Mouse (Mus musculus) layer of hippocampus, adult 11-12 months (tissue): ENCODE results near the gene Bik.

Source experiments
- DNase-seq: peaks from one replicate; pipeline ENCODE4 v3.0.0; 2022; ENCODE audit warnings: low spot score

The Bik gene

DNA sequence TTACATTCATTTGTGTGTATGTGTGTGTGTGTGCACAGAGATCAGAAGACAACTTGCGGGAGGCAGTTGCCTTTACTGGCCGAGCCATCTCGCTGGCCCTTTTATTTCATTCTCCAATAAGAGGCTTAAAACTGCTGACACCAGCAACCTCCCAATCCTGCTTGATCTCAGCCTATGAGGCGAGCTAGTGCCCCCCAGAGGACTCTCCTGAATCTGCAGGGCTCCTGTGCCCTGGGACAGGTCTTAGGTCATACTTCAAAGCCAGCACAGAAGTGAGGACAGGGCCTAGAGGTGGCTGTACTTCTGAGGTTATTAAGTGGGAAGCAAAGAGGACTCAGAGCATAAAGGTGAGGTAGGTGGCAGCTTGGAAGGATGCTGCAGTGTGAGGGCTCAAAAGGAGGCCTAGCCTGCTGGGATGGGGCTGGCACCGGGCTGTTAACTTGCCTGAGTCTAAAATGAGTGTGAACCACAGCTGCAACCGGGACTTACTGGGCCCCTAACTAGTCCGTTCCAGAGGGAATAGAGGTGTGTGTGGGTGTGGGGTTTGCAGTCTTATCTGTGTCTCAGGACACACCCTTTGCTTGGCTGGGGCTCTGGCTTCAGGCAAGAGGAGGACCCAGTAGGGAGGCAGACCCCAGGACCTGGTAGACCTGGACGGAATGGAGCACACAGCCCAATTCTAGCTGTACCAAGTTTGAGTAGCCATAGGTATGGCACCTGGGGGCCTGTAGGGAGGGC, 56.9 kb downstream of the Bik start:
- no peak for DNase-seq

DNA sequence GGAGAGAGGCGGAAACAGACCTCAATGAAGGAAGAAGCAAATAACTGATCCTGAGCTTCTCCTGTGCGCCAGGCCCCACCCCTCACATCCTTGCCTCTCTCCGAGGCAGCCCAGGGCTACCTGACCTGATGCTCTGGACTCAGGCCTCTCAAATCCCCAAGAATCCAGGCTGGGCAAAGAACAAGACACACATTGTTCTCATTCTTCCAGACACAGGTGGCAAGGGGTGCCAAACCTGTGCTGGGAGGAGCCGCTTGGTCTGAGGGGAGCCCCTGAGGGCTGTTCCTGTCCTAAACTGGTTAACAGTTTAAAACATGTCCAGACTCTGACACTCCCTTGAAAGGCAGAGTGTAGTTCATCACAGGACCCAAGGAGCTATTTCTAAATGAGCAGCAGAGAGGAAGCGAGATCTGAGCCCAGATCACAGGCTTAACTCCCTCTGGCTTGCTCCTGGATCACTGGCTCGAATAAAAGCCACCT, 58.1 kb downstream of the Bik start:
- no peak for DNase-seq

DNA sequence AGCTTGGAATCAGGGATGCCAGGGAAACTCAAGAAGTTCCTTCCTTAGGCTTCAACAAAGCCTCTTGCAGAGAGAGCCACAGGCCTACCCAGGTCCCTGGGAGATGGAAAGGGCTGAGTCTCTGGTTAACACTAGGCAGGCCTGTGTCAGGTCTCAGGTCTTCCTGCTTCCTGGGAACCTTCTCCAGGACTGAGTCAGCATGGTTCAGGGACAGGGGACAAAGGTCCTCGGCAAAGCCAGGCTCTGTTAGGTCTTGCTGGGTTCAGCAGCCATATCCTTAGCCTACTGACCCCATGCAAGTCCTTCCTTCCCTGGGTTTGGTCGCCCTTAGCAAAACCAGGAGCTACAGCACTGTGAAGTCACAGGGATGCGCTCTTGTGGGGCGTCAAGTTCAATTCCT, 64.2 kb downstream of the Bik start:
- DNase-seq, result no peak

DNA sequence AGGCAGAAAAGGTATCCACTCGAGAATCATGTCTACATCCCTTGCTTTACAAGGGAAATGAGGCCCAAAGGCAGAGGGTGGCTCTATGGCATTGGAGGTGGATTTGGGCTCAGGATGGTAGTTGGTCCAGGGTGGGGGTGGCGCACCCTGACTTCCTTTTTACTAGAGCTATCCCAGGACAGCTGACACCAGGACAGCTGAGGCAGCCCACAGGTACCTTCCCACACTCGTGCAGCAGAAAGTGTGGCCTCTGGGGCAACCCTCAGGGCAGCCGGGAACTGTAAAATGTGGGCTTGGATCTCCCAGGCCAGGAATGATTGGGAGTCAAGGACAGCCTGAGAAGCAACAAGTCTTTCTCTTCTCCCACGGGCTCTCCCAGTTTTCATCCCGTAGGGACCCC, 65.1 kb downstream of the Bik start:
- DNase-seq, result no peak

DNA sequence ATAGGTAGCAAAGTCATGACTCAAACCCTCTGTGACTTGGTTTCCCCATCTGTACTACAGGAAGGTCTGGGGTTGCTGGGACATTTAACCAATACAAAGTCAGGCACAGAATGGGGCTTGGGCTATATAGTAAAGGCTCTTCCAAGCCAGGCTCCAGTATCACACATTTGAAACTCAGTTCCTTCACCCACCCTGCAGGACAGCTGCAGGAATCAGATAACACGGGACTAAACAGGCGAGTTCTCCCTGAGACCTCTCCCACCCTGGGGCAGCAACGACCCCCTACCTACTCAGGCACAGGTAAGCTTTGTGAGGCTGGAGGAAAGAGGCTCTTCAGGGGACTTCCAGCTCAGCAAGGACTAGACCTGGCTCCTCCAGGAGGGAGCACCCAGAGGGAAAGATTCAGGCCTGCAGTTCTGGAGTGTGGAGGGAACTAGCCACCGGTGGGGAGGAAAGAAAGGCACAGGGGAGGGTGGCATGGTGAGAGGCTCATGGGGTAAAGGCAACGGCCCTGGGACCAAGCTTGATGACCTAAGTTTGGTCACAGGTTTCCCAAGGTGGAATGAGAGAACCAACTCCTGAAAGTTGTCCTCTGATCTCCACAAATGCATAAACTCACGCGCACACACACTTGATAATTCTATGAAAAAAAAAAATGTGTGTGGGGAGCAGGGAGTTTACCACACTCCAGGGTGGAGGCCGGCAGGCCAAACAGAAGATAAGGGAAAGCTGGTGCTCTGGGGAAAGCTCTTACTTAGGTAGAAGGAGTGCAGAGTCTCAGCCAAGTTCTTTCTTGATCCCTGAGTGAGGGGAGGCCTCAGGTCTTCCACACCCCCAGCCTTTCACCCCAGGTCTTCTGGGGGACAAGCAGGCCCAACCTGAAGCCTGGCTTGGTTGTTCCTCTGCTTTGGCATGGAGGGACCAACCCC, 65.9 kb downstream of the Bik start:
- DNase-seq, result no peak

DNA sequence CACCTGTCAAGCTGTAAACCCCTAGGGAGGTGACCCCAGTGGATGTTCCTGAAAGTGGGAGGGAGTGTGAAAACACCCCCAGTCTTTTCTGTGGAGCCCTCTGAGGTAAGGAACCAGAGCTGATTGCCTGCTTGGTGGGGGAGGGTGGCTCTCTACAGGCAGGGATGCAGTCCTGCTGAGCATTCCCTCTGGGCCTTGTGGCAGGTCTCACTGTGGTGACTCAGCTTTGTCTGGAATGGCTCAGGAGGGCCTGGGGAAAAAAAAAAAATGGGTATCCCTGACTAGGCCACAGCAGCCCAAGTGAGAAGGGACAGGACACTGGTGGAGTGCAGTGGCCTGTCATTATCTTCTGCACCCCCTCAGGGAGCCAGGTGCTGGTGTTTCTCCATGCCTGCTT, 66.5 kb downstream of the Bik start:
- DNase-seq, result no peak

DNA sequence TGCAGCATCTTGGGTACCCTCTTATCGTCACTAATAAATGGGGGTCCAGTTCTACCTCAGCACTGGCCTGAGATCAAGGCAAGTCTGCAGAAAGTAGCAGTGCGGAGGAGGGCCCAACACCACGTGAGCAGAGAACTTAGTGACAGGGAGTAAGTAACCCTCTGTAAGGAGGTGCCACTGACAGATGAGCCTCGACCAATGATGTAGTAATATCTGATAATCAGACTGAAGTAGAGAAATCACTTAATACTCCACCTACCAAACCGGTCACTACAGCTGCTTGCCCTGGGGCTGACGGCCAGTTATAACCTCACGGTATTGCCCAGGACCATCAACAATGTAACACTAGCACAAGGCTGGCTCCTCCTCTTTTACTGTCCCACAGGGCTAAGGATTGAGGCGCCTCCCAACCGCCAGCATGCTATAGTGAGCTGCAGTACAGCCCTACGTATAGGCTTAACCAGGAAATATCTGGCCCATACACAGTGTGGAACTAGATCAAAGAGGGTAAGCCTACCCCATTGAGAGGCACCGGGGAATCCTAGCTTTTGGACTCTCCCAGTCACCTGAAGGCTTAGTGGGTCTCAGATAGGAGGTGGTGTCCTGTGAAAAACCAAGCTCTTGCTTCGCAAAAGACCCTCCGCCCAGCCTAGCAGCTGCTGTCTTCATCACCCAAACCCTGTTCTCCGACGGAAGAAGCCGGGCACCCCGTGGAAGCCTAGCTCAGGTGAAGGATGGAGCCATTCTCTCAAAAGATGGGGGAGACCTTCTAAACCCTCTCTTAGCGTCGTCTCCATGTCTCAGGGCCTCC, 67.2 kb downstream of the Bik start:
- DNase-seq, result no peak
